Mouse (Mus musculus) embryo, embryonic 11.5 days (tissue): ENCODE data around the gene Rae1.

Experiments
- DNase-seq: peaks from one replicate; pipeline ENCODE4 v3.0.0-alpha.2; 2012; ENCODE audit warnings: low read depth, low spot score

Rae1 gene

DNA sequence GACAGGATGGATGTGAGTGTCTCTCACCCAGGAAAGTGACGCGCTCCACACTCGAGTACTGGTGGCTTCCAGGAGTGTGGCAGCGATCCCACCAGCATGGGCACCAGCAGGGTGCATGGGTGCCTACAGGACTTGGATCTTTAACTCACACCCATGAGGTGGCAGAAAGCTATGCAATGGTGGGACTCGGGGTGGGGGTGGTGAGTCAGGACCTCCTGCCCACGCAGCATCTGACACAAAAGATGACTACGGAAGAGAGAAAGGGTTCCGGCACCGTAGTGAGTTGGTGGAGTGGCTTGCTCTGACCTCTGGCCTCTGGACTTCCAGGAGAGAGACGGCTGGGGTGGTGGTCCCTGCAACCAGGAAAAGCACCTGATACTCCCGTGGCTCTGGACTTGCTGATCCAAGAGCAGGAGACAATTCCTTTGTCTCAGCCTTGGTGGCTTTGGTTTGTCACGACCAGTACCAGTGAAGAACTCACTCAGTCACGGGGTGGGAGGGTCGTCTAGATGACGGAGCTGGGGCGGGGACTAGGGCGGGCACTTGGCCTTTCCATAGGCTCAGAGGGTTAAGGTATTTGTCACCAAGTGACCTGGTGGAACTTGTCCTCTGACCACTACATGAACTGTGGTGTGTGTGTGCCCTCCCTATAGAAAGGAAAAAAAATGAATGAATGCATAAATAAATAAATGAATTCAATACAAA is 48.3 kb downstream of the Rae1 start:
- no peak for DNase-seq

DNA sequence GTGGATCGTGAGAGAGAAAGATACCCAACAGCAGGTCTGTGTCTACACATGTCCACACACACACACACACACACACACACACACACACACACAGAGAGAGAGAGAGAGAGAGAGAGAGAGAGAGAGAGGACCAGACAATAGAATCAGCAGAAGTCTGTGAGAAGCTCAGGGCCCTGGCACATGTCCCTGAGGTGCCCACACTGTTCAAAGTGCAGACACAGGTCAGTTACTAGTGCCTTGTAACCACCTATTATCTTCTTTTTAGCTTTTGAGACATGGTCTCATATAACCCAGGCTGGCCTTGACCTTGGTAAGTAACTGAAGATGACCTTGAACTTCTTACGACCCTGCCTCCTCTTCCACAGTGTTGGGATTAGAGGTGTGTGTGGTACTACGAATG is 49.3 kb downstream of the Rae1 start:
- DNase-seq, result no peak

DNA sequence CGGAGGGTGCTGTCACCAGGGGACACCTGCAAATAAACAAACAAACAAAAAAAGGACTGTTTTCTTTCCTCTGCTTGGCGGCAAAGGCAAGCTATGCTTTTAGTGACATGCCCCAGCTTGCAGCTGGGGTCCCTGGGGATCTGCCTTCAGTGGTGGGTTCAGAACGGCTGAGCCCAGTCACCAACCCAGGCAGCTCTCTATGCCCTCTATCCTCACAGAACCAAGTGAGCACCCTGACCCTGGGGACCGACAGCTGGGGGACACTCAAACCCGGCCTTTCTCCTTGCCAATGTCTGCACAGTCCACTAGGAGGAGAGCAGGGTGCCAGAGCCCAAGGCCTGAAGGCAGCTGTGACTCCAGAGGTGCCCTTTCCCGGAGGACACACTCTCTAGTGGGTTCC is 49.9 kb downstream of the Rae1 start:
- DNase-seq, result no peak

DNA sequence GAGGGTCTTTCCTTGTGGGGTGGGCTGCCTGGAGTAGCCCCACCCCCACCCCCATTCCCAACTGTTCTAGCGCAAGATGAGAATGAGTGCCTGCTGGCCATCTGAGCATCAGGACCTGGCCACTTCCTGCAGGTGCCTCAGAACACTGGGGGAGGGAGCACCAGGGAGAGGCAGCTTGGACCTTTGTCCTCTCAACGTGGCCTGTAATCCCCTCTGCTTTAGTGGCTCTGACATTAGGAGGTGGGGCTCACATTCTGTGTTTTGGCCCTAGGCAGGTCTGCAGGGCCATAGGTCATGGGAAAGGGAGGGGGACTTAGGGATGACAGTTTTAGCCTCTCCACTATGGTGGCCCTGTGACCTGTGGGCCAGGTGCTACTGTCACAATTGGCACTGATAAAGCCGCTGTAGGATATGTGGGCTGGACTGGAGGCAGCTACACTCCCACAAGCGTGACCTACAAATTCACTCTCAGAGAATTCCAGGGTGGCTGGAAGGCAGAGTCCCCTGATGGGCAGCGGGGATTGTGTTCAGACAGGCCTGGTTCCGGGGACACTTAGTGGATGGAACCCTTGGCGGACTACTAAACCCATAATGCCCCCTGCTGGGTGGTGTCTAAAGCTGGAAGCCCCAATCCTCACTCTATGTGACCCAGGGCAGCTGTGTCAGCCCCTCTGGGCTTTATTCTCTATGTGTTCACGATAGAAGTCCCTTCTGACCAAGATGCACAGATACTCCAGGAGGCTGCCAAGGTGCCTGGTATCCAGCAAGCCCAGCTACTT is 50.9 kb downstream of the Rae1 start:
- DNase-seq, result no peak

DNA sequence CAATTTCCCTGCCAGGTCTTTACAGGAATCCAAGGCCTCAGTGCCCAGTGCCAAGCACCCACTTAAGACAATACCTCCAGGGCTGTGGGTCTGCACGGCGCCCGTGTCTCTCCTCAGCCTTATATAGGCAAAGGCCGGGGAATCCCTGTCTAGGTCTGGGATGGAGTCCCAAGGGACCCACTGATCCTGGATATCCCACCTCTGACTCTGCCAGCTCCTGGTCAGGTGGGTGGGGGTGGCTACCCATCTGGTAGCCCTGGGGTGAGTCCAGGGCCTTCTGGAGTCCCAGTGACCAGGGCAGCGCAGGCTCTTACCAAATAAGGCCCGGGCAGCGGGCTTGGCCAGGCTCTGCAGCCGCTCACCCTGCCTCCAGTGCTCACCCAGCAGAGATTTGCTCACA is 53.0 kb downstream of the Rae1 start:
- no peak for DNase-seq

DNA sequence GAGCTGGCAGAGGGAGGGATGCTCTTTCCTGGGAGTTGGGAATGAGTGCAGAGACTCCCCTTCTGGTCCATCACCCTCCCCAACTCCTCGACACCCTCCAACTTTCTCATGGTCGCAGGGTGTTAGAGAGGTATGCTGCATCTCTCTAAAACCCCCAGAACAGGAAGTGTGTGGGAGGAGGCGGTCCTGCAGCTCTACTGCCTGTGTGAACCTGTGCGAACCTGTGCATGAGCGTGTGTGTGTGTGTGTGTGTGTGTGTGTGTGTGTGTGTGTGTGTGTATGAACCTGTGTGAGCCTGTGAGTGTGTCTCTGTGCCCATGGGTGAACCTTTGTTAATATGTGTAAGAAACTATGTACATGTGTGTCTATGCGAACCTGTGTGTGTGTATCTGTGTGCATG is 53.9 kb downstream of the Rae1 start:
- no peak for DNase-seq

DNA sequence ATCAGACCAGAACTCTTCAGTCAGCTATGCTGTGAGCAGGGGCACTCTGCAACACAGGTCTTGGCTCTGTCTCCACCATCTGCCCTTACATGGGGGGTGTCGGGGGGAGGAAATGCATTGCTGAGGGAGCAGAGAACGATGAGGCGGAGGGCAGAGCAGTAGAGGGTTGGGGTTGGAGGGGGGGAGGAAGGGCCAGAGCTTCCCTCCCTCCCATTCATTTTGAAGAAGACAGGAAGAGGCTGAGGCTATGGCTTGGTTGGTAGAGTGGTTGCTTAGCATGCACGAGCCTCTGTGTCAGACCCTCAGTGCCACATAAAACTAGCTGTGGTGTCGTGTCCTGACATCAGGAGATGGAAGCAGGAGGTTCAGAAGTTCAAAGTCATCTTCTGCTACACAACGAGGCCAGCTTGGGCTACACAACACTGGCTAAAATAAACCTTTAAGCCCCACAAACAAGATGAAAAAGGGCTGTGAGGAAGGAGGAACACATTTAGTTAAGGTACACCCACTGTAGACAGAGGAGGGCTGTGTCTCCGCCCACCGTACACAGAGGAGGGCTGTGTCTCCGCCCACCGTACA is 56.5 kb downstream of the Rae1 start:
- DNase-seq, result no peak

DNA sequence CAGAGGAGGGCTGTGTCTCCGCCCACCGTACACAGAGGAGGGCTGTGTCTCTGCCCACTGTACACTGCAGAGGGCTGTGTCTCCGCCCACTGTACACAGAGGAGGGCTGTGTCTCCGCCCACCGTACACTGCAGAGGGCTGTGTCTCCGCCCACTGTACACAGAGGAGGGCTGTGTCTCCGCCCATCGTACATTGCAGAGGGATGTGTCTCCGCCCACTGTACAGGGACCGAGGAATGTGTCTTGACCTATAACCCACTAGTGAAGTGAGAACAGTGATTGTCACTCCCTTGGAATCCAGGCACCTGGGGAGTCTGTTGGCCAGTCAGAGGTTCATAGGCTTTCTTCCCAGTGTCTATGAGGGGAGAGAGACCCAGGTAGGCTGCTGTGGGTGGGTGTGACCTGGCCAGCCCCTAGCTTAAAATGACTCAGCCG is 57.0 kb downstream of the Rae1 start:
- DNase-seq, result no peak

DNA sequence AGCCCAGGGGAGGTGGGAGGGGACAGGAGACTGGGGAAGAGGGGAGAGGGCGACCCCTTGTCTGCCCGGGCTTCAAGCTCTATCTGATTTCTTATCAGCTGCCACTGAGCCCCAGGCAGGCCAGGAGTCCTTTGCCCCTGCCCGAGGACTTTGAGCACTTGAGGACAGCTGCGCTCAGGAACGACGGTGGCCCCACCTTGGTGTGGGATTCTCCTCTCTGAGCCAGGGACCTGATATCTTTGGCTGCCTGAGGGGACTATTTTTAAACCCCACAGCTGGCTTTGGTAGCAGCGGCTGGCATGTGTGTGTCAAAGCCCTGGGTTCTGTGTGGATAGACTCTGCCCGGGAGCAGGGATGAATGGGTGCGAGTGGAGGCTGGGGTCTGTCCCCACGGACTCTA is 57.7 kb downstream of the Rae1 start:
- no peak for DNase-seq

DNA sequence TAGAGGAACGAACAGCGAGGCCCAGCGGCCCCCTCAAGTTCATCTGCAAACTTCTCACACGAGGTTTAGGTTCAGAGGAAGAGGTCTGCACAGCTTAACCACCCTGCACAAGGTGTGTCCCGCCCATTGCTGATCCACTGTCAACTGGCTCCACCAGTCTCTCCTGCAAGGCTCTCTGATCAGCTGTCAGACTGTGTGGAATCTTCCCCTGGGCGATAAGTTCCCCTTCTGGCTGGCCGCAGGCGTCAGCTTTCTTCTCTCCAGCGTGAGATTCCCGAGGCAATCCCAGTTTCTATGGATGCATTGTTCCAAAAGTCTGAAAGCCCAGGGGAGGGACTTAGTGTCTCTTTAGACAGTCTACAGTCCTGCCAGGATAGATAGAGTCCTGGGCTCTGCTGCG is 58.3 kb downstream of the Rae1 start:
- DNase-seq, result no peak

DNA sequence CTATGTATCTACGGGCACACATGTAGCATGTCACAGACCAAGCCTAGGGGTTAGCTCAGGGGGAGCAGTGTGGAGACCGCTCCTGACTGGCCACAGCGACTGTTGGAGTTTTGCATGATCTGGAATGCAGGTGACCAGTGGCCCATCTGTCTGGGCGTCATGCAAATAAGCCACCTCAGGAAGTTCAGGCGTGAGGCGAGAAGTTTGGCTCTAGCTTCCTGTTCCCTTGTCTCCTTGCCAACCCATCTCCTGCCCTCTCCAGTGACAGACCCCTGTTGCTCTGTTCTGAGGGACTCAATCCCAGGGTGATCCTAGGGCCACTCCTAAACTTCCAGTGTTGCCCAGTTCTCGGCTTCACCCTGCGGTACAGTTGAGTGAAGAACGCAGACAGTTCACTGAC is 60.5 kb downstream of the Rae1 start:
- no peak for DNase-seq

DNA sequence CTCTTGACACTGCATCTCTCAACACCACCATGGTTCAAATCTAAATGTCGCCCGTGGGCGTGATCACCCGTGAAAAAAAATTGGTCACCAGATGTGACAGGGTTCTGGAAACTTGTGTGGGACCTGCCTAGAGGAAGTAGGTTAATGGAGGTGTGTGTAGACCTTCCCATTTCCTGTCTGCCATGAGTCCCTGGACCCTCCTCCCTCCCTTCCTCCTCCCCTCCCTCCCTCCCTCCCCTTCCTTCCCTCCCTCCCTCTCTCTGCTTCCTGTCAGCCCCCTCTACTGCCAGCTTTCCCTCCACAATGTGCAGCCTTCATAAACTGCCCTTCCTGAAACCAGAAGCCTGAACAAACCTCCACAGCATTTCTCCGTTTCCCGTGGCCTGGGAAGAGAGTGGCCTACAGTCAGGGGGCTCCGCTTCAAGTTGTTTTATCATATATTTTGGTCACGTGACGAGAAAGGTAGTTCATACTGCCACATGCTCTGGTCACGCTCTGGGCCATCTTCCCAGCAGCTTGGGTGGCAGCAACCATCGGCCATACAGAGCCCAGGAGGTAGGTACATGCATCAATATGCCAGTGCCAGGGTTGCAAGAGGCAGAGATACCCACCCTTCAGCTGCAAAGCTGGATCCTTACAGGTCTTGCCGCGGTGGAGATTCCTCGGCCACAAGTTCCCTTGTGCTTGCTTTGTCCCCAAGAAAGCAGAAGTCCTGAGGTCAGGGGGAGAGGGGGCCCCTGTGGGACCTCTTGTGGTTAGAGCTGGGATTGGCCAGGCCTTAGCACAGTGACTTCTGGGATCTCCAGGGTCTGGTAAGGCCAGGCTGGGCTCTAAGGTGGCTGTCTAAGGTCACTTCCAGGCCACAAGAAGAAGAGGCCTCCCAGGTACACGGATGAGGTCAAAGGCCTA is 61.8 kb downstream of the Rae1 start:
- DNase-seq, result no peak

DNA sequence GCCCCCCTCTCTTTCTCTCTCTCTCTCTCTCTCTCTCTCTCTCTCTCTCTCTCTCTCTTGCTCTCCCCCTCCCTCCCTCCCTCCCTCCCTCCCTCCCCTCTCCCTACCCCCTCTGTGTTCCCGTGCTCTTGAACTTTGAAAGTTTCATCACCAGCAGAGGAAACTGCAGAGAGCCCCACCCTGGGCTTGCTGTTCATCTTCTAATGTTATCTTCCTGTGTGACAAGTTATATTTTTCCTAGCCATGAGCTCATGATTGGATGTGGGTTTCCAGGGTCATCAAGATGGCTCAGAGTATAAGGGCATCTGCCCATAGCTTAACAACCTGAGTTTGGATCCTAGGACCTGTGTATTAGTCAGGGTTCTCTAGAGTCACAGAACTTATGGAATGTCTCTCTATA is 63.3 kb downstream of the Rae1 start:
- DNase-seq, result no peak

DNA sequence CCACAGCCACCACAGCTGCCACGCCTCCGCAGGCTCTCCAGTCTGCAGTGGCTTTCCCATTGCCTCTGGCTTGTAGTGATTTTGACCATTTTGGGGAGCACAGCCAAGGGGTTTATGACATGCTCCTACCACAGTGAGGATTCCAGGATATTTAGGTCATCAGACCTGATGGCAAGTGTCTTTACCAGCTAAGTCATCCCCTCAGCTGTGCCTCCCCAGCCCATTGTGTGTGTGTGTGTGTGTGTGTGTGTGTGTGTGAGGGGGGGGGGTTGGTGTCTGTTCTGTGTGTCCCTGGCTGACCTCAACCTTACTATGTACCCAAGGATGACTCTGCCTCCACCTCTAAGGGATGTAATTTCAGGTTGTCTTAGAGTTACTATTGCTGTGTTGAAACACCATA is 64.9 kb downstream of the Rae1 start:
- DNase-seq, result no peak
